Mouse (Mus musculus) intestine, embryonic 14.5 days (tissue): ENCODE measurements around the gene Lax1. TPM values are rescaled to one million over a fixed set of nuclear protein-coding genes. Genes with fewer than 3 reads are reported as not detected.
"Not testable (repeated sequence)": the region's sequence is repeated elsewhere in the genome, so short reads cannot be mapped to it uniquely, and the experiment has no call there.

Source experiments
- ATAC-seq: fragments of 200-750 bp; cut with Nextera tagmentation; replicated peaks from 2 replicates; pipeline ENCODE4 v1.8.0; 2017; ENCODE audit warnings: low read depth, moderate number of reproducible peaks, moderate TSS enrichment, moderate library complexity; ENCODE audit not compliant: low FRiP score, low TSS enrichment
- DNase-seq: peaks from one replicate; pipeline ENCODE4 v3.0.0-alpha.2; 2018; ENCODE audit warnings: low spot score
- H3K27ac ChIP-seq: fragments of 300-500 bp; sonication (generic); 2 replicates; pipeline ENCODE4 v1.5.1; 2014; ENCODE audit warnings: low read depth, mild to moderate bottlenecking, control low read depth
- H3K27me3 ChIP-seq: fragments of 300-500 bp; sonication (generic); replicated peaks from 2 replicates; pipeline ENCODE4 v1.6.1; 2014; ENCODE audit warnings: low read length, control low read depth; ENCODE audit not compliant: control insufficient read depth, insufficient read depth
- H3K36me3 ChIP-seq: fragments of 300-500 bp; sonication (generic); 2 replicates; pipeline ENCODE4 v1.6.1; 2014; ENCODE audit warnings: low read length, control low read depth; ENCODE audit not compliant: control insufficient read depth, insufficient read depth
- H3K4me1 ChIP-seq: fragments of 300-500 bp; sonication (generic); replicated peaks from 2 replicates; pipeline ENCODE4 v1.6.1; 2014; ENCODE audit warnings: low read length, control low read depth, mixed read lengths; ENCODE audit not compliant: control insufficient read depth, insufficient read depth
- H3K4me2 ChIP-seq: fragments of 300-500 bp; sonication (generic); 2 replicates; pipeline ENCODE4 v1.6.1; 2014; ENCODE audit warnings: low read length
- H3K4me3 ChIP-seq: fragments of 300-500 bp; sonication (generic); 2 replicates; pipeline ENCODE4 v1.5.1; 2014; ENCODE audit warnings: low read depth, low read length, control low read depth, mixed read lengths
- H3K9ac ChIP-seq: fragments of 300-500 bp; sonication (generic); 2 replicates; pipeline ENCODE4 v1.6.1; 2014; ENCODE audit warnings: mild to moderate bottlenecking, low read length
- H3K9me3 ChIP-seq: fragments of 300-500 bp; sonication (generic); 2 replicates; pipeline ENCODE4 v1.6.1; 2016; ENCODE audit warnings: low read length, control low read depth; ENCODE audit not compliant: control insufficient read depth
- WGBS: fragments of 180-500 bp; shearing (Covaris S2); extraction: QIAGEN DNeasy Blood & Tissue Kit; methylation state at CpG from one replicate; pipeline ENCODE4 v1.1.7; 2014; 5-methylcytosine and 5-hydroxymethylcytosine counted together
- polyA plus RNA-seq: library from polyadenylated mRNA; unstranded; fragments of >200 nt; fragmentation: Nextera tagmentation; extraction: Ambion mirVana; gene quantifications from 2 replicates; pipeline ENCODE4 v1.2.1, GENCODE M21; 2014

Gene Lax1
- polyA plus RNA-seq, 1 experiment from 2014 or later, result 0.45 TPM

DNA sequence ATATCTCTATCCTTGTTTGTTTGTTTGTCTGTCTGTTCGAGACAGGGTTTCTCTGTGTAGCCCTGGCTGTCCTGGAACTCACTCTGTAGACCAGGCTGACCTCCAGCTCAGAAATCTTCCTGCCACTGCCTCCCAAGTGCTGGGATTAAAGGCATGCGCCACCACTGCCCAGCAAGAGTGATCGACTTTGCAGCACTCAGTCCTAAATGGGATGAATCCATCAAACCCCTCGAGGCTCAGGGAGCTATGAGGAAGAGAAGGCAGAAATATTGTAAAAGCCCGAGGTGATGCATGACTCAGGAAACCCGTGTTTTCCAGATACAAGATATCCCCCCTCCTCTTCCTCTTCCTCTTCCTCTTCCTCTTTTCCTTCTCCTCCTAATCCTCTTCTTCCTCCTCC is 19.1 kb downstream of the Lax1 start:
- H3K4me2 ChIP-seq, result no peak overlapping the region
- H3K36me3 ChIP-seq, result no peaks in the 10 kb centered on the region
- peak overlapping the region; percentile 35 for H3K27ac ChIP-seq
- ATAC-seq (peak; percentile 30; the same call in 1 of the 2 replicates), DNase-seq (no peak)
- H3K27me3 ChIP-seq, result no peaks in the 10 kb centered on the region
- H3K9me3 ChIP-seq, result no peaks in the 10 kb centered on the region
- no peak overlapping the region for H3K4me3 ChIP-seq
- 73% methylated on average over 6 of the region's 6 CpGs for WGBS
- H3K9ac ChIP-seq, result no peak overlapping the region
- no peaks in the 10 kb centered on the region for H3K4me1 ChIP-seq

DNA sequence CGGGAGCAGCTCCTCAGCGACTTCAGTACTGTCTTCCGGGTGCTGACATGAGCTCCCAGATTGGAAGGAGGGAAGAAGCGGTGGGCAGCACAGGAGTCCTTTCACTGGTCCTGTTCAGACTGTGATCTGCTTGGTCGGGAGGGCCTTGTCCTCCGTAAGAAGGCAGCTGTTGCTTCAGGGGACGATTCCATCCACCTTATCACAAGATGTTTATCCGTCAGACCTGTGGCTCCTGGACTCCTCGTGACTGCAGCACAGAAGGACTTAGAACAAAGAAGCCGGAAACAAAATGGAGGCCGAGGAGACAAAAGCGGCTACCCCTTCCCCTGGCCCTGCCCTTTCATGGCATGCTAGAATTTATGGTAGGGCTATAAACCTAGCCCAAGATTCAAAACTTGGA is 19.7 kb downstream of the Lax1 start:
- Histone ChIP-seq H3K36me3 (no peaks in the 10 kb centered on the region), H3K4me3 (no peak overlapping the region), H3K27ac (peak overlapping the region; percentile 68), H3K4me1 (no peaks in the 10 kb centered on the region), H3K9ac (no peak overlapping the region), H3K9me3 (no peaks in the 10 kb centered on the region), H3K27me3 (no peaks in the 10 kb centered on the region), H3K4me2 (no peak overlapping the region)
- 65% methylated on average over 12 of the region's 12 CpGs for WGBS
- peak; percentile 66 for DNase-seq
- ATAC-seq, result peak; percentile 77

DNA sequence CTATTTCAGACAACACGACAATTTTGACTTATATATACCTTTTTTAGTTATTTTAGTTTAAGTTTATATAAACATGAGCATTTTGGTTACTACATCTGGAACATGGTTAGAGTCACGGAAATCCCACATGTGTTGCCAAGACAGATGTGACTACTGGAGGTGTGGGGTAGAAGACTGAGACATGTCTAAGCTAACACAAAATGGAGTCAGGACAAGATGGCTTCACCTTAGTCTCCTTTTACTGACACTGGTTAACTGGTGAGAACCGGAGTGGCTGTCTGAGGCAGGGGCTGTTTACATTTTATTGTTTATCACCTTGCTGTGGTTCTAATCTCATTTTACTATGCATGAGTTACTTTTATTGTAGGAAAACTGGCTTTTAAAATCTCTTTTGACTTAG is 21.3 kb downstream of the Lax1 start:
- DNase-seq, result no peak
- H3K36me3 ChIP-seq, result no peaks in the 10 kb centered on the region
- no peak for ATAC-seq
- no peak overlapping the region for H3K27ac ChIP-seq
- peaks cover 7% of the 10 kb centered on the region; the same call in 1 of the 2 replicates for H3K4me1 ChIP-seq
- WGBS, result 84% methylated on average over 3 of the region's 3 CpGs
- H3K4me2 ChIP-seq, result no peak overlapping the region
- no peak overlapping the region for H3K4me3 ChIP-seq
- no peaks in the 10 kb centered on the region for H3K9me3 ChIP-seq
- H3K9ac ChIP-seq, result no peak overlapping the region
- no peaks in the 10 kb centered on the region for H3K27me3 ChIP-seq

DNA sequence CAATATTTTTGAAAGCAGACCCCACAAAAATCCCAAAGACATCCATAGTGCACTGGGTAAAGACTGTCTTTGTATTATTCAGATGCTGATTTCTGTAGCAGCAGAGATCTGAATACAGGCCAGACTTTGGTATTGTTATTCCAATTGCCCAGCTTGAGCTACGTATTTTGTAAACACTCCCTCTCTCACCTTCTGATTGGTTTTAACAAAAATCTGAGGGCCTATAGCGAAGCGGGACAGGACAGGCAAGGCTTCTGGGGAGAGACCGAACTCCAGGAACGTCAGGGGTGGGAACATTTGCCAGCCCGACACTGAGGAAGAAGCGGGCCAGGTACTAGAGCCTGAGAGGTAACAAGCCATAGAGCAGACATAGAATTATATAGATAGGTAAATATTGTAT is 22.2 kb downstream of the Lax1 start:
- Histone ChIP-seq H3K4me1 (peaks cover 7% of the 10 kb centered on the region; the same call in 1 of the 2 replicates), H3K4me2 (no peak overlapping the region), H3K36me3 (no peaks in the 10 kb centered on the region), H3K9ac (no peak overlapping the region), H3K4me3 (no peak overlapping the region), H3K27ac (no peak overlapping the region), H3K9me3 (no peaks in the 10 kb centered on the region), H3K27me3 (no peaks in the 10 kb centered on the region)
- DNase-seq (no peak), ATAC-seq (no peak)
- WGBS, result 50% methylated on average over 7 of the region's 7 CpGs

DNA sequence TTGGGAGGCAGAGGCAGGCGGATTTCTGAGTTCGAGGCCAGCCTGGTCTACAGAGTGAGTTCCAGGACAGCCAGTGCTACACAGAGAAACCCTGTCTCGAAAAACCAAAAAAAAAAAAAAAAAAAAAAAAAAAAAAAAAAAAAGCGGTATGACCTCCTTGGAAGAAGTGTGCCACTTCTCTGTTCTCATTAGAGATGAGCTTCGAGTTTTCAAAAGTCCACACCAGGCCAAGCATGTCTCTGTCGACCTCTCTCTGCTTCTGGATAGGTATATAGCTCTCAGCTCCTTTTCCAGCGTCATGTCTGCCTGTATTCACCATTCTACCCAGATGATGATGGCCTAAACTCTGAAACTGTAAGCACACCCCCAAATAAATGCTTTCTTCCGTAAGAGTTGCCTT is 24.2 kb downstream of the Lax1 start:
- WGBS, result 85% methylated on average over 8 of the region's 8 CpGs
- not testable (repeated sequence) for H3K27me3 ChIP-seq, H3K4me1 ChIP-seq, H3K9me3 ChIP-seq, H3K9ac ChIP-seq, H3K4me2 ChIP-seq, DNase-seq, H3K36me3 ChIP-seq, H3K4me3 ChIP-seq, ATAC-seq, H3K27ac ChIP-seq

DNA sequence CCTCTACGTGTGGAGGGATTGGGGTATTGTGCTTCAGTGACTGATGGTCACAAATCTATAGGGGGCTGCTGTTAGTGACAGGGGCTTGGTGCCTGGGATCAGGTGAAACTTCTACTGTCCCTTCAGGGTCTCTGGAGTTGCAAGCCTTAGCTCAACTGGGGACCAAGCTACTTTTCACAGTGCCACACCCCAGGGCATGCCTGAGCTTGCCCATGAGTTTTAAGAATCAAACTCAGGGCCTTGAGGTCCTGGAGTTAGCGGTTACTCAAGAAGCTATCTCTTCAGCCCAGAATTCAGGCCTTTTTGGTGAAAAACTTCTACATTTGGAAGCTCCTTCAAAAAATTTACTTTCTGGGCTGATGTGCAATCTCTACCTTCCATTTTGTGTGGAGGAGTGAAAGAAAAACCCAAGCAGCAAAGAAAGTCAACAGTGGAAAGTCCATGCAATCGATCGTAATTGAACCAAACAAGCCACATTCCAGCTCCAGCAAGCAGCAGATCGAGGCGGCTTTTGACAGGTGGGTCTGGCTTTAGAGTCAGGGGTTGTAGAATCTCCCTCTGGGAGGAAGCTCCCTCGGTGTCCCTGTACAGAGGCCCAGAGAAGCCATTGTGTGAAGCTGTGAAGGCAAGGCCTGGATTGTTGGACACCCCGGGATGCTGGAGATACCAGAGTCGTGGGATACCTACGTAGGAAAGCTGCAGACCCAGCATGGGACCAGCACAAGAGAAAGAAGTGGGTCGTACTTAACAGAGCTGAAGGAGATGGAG is 25.5 kb downstream of the Lax1 start:
- Histone ChIP-seq H3K27me3 (no peaks in the 10 kb centered on the region), H3K9ac (no peak overlapping the region), H3K27ac (peak overlapping the region; percentile 81), H3K4me3 (no peak overlapping the region), H3K36me3 (peaks cover 5% of the 10 kb centered on the region), H3K4me1 (peaks cover 14% of the 10 kb centered on the region), H3K4me2 (no peak overlapping the region), H3K9me3 (no peaks in the 10 kb centered on the region)
- ATAC-seq (no peak), DNase-seq (peak; percentile 47)
- WGBS, result 65% methylated on average over 11 of the region's 11 CpGs

DNA sequence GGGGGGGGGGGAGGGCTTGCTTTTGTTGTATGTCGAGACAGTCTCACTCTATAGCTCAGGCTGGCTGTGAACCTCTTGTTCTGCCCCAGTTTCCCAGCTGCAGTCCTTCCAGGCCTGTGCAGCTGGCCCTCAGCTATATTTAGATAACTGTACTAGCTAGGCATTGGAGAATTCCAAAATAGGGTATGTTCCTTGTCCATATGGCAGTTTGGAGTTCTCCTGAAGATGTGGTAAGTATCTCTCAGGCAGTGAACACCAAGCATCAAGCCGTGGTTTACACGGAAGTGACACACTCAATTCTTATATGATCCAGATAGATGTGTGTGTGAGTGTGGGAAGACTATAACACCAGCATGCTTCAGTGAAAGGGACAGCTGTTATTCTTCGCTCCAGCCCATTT is 26.5 kb downstream of the Lax1 start:
- DNase-seq, result peak; percentile 51
- H3K4me1 ChIP-seq, result peaks cover 23% of the 10 kb centered on the region
- H3K4me3 ChIP-seq, result no peak overlapping the region
- peaks cover 14% of the 10 kb centered on the region for H3K36me3 ChIP-seq
- H3K4me2 ChIP-seq, result no peak overlapping the region
- H3K27ac ChIP-seq, result peak overlapping the region; percentile 81
- 51% methylated on average over 4 of the region's 4 CpGs for WGBS
- H3K9ac ChIP-seq, result no peak overlapping the region
- no peak for ATAC-seq
- H3K27me3 ChIP-seq, result no peaks in the 10 kb centered on the region
- no peaks in the 10 kb centered on the region for H3K9me3 ChIP-seq

DNA sequence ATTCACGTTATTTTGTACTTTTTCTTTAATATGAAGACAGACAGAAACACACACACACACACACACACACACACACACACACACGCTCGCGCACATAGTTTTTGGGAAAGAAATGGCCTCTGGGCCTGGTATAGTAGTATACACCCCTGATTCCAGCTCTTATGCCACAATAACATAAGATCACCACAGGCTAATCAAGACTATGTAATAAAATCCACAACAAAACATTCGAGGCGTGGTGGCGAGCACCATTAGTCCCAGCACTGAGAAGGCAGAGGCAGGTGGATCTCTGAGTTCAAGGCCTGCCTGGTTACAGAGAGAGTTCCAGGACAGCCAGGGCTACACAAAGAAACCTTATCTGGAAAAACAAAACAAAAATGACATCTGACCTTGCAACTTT is 27.0 kb downstream of the Lax1 start:
- no peaks in the 10 kb centered on the region for H3K9me3 ChIP-seq
- WGBS, result 91% methylated on average over 7 of the region's 7 CpGs
- H3K4me2 ChIP-seq, result no peak overlapping the region
- H3K4me1 ChIP-seq, result peaks cover 28% of the 10 kb centered on the region
- H3K27ac ChIP-seq, result peak overlapping the region; percentile 81
- ATAC-seq (no peak), DNase-seq (peak; percentile 48)
- H3K36me3 ChIP-seq, result peaks cover 19% of the 10 kb centered on the region
- H3K27me3 ChIP-seq, result no peaks in the 10 kb centered on the region
- no peak overlapping the region for H3K4me3 ChIP-seq
- no peak overlapping the region for H3K9ac ChIP-seq
